Mouse (Mus musculus) gastrocnemius, postnatal 10 days (tissue): ENCODE data around the gene 1700016C15Rik. TPM values are rescaled to one million over a fixed set of nuclear protein-coding genes. Genes with fewer than 3 reads are reported as not detected.
A peak's percentile ranks its signal among the peaks of the same experiment; 100 is the strongest.

Experiments
- DNase-seq: peaks from one replicate; pipeline ENCODE4 v3.0.0; 2021; ENCODE audit warnings: mixed read lengths
- long read RNA-seq, 2 experiments: library from polyadenylated mRNA; stranded (forward); transcript quantifications; one replicate each; pipeline ENCODE4 v2.0.0; 2021
- total RNA-seq, 2 experiments: library from RNA; stranded (reverse); gene quantifications; 2 replicates each; pipeline ENCODE4 v1.2.3; 2021

The 1700016C15Rik gene
- under 1 TPM in 1 of 2 experiments, not detected in 1; 0.61 TPM for total RNA-seq
- long read RNA-seq, experiment 1 = 0 reads
- long read RNA-seq, experiment 2, partial matches to known transcripts = 0 of 1 reads
- long read RNA-seq, experiment 2, other reads (novel, unspliced or antisense) = 1 of 1 reads

DNA sequence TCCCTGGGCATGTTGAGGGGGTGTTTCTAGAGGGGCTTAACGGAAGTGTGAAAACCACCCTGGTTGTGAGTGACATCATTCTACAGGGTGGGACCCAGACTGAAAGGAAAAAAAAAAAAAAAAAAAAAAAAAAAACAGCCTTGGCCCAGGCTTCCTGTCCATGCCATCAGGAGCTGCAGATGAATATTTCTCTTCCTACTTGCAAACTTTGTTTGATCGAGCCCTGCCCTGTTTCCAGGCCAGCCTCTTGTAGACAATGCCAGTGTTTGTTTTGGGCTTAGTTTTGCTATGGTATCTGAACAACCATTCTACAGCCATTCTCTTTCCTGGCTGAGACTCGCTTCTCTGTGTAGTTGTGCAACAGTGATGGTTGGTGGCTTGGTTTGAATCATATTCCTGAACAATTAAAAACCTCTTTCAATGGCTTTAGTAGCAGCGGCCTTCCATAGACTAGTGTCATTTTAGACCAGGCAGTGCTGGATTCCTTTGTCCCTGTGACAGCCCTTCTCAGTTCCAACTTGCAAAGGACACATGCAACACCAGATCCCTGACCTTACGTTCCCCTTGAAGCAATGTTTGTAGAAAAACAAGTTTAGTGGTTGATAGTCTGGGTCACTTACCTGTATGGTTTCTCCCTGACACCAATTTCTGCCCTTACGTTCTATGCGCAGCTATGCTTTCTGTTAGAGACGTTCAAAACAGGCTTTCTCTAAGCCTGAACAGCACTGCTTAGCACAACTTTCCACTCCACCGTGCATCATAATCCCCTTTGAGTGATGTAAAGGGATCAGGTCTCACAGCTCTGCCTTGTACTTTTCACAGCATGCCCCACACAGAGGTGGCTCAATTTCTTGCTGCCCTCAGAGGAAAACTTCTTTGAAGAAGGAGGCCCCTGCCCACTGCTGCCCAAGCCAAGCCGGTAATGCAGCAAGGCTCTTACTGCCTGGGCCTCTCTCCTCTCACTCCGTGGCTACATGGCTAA is at the start of gene 1700016C15Rik:
TSS of gene 1700016C15Rik (plus strand) at position 772 of the 982 bp plus-strand sequence.
- no peak for DNase-seq

DNA sequence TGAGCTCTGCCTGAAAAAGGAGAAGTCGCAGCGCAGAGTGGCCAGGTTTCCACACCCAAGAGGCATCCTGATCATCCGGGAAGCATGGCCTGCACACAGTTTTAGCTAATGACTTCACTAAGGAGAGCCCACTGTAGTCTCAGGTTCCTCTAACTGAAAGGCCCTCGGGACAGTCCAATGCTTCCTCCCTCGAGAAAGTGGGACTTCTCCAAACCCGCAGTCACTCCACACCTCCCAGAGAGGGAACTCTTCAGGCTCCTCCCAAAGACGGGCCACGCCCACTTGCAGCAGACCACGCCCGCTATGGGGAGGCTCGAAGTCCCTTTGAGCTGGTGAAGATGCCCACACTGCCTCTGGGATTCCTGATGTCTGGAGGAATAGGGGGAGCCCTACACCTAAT is 48.4 kb upstream of the 1700016C15Rik start:
- DNase-seq = peak; percentile 8

DNA sequence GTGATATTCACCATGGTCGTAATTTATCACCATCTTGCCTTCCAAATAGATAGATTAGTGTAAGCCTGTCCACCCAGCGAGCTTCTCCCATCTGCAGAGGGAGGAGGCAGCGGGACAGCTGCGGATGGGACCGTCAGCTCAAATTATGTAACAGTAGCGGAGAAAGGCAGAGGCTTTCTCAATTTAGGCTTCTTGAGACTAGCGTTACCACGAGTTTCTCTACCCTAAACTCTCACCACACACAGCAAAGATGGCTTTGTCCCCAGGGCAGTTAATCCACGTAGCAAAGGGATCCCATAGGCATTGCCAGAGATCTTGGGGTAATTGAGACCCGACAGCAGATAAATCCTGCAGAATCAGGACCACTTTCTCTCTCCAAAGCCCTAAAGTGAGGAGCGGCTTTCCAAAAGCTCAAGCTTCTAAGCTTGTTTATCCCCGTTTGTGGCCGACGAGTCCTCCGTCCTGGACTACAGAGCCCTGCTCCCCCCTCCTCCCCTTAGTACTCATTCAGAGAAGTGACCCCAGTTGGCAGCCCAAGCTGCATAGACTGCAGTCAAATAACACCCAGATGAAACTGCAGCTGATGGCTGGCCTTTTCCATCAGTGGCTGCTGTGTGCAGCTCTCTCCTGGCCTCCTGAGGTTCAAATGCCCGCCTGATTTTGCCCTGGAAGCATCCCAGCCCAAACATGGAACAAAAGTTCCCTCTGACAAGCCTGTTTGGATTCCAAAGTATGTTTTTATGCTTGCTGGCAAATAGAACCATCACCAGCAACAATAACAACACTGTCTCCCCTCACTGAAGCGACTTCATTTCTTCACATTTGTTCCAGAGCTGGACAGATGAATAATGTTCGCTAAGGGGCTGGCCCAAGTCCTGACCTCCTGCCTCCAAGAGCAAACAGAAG is 45.4 kb upstream of the 1700016C15Rik start:
- DNase-seq = peak; percentile 28

DNA sequence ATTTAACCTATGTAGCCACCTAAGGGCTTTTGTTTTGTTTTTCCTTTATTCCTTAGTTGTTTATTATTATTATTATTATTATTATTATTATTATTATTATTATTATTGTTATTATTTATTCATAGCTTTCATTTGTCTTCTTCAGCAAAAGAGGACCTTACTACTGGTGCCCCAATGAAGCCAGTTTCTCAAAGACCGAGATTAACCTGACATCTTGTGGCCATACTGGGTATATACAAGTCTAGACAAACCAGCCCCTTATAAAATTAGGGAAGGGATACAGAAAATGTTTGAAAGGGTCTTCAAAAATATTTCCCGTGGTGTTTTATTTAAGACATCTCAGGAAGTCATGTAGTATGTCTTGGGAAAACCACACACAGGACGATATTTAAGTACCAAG is 44.7 kb upstream of the 1700016C15Rik start:
- DNase-seq = no peak

DNA sequence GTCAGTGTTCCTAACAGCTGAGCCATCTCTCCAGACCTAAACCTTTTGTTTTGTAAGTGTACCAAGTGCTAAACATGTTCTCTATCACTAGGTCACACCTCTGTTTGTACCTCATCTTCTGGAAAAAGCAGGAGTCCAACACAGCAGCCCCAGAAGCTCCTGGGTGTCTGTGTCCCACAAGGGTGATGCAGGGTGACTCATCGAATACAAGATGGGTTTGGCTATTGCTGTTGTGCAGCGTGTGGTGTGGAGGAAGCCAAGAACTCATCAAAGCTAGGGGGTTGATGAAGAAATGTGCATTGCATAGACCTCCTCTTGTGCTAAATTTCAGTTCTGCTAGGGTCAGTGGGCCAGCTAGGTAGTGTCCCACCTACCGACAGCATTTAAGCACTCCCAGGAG is 43.5 kb upstream of the 1700016C15Rik start:
- DNase-seq = no peak

DNA sequence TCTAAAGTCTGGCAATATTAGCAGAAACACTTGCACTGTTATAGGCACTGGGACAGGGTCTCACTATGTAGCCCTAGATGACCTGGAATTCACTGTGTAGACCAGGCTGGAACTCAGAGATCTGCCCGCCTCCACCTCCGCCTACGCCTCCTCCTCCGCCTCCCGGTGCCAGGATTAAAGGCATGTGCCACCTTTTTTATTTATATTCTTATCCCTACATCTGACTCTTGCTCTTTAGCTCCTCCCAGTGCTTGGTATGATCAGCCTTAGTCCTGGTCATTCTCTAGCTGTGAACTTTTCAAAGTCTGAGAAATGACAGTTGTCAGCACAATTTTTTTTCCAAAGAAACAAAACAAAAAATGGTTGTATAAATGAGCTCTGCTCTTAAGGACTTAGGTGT is 42.6 kb upstream of the 1700016C15Rik start:
- DNase-seq = no peak

DNA sequence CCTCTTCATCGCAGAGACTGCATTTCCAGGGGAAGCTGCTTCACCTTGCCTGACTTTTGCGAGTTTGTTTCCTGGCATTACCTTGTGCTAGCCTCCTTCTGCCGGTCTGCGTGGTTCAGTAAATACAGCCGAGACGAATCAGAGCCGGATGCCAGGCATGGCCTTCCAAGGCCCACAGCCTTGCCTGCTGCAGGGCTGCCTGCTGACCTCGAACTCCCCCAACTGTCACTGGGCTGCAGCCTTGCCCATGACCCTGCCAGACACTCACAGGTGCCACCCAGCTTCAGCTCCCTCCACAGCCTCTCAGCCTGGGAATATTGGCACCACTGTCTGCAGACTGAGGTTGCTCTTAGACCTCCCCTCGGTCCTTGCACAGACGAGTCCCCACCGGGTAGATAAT is 37.1 kb upstream of the 1700016C15Rik start:
- DNase-seq = no peak

DNA sequence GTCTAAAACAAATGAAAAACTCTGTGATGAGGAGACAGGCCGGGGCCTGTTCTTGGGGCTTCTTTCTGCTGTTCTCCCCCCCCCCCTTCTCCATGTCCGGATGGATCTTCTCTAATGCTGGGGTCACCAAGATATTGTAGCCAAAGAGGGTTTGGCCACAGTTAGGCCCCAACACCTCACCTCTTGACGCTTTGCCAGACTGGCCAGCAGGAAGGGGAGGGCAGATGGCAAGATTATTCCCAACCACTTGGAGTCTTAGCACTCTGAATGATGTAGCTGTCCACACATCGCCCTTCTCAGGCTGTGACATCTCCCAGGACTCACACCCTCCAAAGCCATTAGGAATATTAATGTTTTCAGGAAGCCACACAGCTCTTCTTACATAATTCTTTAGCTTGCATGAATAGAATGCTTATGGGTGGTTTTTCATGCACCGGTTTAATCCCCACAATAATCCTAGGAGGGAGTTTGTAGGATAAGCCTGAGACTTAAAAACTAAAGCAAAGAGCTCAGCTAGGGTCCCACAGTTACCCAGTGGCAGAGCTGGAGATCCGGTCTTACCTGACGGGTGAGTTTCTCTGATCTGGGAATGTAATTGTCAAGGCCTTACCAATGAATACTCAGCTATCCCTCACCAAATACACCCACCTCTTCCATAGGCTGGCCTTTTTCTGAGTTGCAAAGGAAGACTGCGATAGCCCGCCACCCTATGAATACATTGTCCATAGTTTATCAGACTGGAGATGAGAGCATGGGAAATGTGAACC is 35.9 kb upstream of the 1700016C15Rik start:
- DNase-seq = no peak

DNA sequence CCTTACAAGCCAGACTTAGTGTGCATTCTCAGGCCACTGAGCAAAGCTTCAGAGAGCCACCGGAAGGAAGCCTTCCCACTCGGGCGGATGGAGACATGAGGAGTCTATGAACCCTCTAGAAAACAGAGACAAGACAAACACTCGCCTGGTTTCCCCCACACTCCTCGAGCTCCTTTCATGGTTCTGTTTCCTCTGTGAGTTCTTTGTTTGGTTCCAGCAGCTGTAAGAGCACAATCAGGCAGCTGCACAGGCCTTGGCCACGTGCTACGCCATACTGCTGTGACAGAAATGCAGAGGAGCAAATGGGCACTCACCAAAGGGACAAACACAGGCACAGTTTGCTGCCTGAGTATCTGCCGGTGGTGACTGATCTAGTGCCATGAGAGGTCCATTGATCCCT is 29.1 kb upstream of the 1700016C15Rik start:
- no peak for DNase-seq

DNA sequence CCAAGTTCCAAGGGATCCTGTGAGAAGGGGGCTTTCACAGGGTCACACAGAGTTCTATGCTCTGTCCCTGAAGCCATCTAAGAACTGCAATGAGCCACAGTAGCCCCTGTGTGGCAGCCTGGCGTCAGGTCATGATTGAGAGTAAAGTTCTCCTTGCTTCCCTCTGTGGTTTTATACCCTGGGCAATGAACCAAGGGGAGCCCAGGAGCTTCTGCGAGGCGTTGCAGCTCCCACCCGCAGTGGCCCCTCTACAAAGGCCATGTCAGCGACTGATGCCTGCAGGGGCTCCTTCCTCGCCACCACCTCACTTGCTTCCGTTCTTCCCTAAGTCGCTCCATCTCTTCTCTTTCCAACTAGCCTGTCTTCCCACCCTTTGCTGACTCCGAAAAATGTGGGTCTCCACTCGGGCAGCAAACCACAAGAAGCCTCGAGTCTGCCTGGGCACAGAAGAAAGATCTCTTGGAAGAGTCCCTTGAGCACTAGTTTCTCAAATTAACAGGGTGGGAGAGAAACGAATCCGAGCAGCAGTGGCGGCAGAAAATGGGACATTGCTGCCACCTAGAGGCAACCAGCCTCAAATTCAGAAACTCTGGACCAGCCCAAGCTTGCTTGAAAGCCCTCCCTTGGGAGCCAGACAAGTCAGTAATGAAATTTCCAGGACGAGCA is 27.0 kb upstream of the 1700016C15Rik start:
- peak; percentile 75 for DNase-seq

DNA sequence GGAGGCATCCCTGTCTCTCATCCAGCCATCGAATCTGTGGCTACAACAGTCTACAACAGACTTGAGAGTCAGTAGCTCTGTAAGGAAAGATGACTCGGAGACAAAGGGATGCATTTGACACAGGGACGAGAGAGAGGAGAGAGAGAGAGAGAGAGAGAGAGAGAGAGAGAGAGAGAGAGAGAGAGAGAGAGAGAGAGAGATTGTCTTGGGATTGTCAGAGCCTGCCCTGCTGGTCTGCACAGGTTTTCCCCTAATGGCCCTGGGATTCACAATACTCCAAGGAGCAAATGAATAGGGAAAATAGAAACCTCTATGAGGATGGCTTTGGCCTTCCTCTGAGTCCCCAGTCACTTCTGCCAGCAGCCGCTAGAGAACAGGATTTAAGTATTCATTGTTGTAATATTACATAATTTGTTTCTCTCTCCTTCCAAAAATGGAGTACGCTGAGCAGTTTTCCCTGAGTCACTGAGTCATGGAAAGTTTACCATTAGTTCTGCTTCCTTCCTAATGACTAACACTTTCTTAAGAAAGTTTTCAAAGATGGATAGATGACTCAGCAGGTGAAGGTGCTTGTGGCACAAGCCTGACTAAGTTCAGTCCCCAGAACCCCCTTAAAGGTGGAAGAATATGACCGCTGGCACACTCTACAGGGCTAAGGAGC is 26.3 kb upstream of the 1700016C15Rik start:
- no peak for DNase-seq

DNA sequence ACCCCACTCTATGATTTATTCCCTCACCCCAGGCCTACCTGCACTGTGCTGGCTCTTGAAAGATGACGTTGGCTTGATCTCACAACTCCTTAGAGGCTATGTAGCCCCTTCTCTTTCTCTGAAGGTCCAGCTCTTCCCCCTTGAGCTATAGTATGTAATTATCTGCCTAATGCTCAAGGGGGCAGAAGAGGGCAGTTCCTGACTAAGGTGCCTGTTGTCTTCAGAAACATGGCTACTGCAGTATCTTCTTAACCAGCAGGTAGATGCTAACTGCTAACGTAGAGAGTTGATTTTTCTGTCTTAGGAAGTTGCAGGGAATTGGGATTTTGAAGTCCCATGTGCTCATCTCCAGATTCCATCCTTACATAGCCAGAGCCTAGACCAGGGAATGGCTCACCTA is 24.4 kb upstream of the 1700016C15Rik start:
- no peak for DNase-seq

DNA sequence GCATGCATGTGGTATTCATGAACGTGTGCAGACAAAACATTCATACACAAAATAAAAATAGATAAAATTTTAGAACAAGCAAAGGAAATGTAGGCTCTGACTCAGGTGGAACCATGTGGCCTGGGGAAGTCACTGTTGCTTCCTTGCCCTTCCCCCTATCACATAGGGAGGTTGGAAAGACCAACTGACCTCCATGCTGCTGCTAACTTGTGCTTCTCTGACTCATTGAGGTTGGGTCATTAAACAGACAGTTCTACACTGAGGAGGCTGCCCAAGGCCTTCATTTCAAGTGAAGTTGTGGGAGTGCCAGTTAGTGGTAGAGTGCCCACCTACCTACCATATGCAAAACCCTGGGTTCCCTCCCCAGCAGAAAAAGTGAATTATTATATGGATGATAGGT is 22.0 kb upstream of the 1700016C15Rik start:
- no peak for DNase-seq

DNA sequence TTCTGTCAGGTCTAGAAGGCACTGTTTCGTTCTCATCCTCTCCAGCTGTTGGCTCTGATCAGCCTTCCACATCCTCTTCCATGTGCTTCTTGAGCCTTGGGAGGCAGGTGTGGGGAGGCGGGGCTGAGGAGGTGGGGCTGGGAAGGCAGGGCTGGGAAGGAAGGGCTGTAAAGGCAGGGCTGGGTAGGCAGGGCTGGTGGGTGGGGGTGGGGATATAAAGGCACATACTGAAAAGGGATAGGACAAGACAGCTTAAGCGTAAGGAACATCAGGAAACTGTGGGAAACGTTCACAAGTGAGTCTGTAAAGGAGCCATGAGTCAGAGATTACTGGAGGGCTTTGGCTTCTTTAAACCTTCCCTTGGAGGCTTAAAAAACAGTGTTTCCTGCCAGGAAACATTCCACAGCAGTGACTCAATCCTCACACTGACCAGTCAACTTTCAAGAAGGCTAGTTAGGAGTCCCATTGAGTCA is 21.0 kb upstream of the 1700016C15Rik start:
- DNase-seq = no peak

DNA sequence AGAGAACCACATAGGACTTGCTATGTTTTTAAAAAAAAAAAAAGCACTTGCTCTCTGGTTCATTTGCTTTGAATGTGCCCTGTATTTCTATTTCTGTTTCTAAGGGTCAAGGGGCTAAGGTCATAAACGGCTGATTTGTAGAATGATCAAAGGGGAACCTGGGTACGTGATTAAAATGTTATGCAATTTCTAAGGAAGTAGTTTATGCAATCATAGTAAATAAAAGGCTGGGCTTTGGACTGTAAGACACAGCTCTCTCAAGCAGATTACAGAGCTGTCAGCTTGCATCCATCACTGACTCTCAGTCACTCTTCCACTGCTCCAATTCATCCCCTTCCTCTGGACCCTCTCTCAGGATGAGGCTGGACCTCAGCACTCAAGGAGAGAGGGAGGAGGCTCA is 18.6 kb upstream of the 1700016C15Rik start:
- no peak for DNase-seq

DNA sequence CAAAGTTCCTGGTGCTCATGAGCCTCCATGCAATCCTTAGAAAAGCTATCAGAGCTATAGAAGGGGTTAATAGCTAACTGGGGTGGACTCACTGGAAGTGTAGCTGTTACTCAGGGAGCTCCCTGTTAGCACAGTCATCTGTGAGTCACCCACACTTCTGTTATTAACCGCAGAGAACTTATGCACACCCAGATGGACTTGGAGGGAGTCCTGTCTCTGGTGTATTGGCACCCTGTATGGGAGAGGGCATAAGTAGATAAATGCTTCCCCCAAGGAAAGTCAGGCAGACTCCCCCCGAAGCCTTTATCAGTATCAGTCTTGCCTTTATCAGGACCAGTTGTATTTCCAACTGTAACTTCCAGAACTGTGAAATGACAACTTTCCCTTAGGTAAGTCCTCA is 18.2 kb upstream of the 1700016C15Rik start:
- DNase-seq = no peak

DNA sequence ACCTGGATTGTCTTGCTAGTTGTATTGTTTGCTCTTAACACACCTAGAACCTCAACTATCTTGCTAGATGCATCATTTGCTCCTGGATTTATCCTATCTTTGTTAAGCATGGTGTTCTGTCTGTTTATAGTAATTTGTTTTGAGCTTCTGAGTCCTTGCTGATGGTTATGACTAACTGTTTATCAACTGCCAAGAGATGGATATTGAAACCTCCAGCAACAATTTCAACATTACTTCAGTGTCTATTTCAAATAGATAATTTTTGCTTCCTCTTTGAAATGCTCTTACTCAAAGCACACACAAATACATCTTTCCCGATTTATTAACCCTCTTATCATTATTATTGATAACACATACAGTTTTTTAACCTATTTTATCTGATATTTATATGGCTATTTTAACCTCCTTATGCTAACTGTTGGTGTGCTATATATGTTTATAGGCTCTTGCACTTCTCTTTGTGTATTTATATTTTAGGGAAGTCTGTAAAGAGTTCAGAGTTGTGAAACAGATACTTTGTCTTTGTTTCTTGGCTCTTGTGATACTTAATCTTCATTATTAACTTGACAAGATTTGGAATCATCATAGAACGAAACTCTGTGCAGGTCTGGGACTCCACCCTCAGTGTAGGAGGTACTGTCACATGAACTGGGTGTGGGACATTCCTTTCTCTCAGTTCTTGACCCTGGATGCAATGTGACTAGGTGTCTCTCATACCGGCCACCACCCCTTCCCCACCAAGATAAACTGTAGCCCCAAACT is 15.8 kb upstream of the 1700016C15Rik start:
- DNase-seq = no peak

DNA sequence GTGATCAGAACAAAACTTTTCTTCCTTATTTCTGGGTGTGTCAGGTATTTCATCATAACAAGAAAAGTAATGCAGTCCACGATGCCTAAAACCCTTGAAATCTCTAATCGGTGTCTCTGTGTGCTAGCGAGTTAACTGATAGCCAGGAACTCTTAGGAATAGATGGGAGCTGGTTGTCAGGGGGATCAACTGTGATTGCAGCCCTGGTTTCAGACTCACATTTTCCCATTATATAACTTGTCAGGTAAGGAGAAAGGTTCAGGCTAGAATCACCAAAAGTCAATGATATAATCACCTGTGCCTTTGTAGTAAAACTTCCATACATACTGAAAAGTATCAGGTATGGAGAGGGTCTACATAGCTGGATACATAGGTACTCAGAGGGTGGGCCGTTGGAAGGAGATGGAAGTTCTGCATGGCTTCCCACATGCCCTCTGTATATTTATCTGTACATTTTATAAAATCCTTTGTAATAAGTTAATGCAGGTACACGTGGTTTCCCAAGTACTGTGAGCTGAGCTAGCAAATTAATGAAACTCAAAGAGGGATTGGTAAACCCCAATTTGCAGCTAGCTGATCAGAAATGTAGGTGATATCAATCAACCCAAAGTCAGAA is 15.1 kb upstream of the 1700016C15Rik start:
- no peak for DNase-seq

DNA sequence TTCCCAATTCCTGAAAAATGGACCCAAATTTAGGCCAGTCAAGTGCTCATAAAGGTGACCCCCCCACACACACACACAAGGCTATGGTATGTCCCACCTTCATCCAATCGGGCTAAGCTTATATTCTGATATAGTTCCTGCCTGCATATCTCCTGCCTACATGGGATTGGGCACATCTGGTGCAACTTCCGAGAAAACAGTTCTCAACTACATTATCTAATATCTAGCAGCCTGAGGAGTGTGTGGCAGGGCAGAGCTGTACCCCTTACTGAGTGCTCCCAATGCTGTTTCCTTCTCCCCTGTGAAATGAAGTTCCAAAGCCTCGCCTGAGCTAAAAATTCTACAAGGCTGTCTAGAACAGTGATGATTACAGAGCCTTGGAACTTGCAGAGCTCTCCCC is 13.2 kb upstream of the 1700016C15Rik start:
- DNase-seq = no peak
